Mouse (Mus musculus): ENCODE data around the gene Fcgr1. TPM values are rescaled to one million over a fixed set of nuclear protein-coding genes. Genes with fewer than 3 reads are reported as not detected.

Fcgr1 gene
- total RNA-seq, 2 experiments from 2014 or later = 0.38 to 1.2 TPM

DNA sequence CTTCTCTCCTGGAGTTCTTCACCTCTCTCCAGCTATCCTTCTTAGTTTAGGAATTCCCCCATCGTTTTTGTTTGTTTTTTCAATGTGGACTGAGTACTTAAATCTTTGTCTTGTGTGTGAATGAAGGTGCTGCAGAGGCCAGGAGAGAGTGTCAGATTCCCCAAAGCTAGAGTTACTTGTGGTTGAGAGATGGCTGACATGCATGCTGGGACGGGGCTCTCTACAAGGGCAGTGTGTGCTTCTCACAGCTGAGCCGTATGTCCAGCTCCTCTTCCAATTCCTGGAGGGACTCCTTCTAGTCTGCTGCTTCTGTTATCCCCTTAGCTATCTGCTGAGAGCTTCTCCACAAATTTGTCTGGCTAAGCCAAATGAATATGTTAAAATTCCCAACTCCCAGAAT, 57.9 kb downstream of the Fcgr1 start:
- intact Hi-C loops (cut with DNase I) = loop anchor here (2.0 kb wide), 1 partner anchor 13 kb away; no protein-coding TSS in a partner anchor
- no peak for DNase-seq

DNA sequence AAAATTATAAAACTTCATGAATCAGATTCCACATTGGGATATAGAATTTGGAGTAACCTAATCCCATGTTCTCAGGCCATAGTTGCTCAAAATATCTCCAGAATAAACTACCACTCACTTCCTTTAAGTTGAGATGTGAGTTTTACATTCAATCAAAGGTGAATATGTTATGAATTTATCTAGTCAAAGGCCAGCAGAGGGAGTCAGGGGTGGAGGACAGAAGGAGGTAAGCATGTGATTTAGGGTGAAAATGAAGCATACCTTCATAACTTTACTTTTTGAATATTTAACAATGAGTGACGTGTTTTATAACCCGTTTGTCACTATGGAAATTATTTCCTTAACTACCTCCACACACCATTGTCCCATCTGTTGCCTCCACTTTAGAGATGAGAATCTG, 58.9 kb downstream of the Fcgr1 start:
- intact Hi-C loops (cut with DNase I) = no loop called here
- DNase-seq = no peak

Small RNA genes lying within 50 kb of the gene (microRNA-seq; reads per million reads assigned to microRNA genes)
- gene Gm47311 (0 reads per million in 2 experiments), gene Gm47313 (0 reads per million in 2 experiments)

Other genes starting within 250 kb of the Fcgr1 start
- gene Vps45, start 235.5 kb downstream of the Fcgr1 start, total RNA-seq (2021) = 10 to 100 TPM; 24.7 to 34.4 TPM
- gene Otud7b, start 189.4 kb downstream of the Fcgr1 start, total RNA-seq (2021) = 10 to 100 TPM; 50.9 to 51.0 TPM
- gene Mtmr11, start 132.0 kb downstream of the Fcgr1 start, total RNA-seq (2021) = 1 to 10 TPM; 6.6 to 7.8 TPM
- gene Sf3b4, start 121.6 kb downstream of the Fcgr1 start, total RNA-seq (2021) = 10 to 100 TPM; 27.8 to 28.2 TPM
- gene Sv2a, start 112.8 kb downstream of the Fcgr1 start, total RNA-seq (2021) = 10 to 100 TPM; 13.7 to 14.0 TPM
- gene Bola1, start 74.3 kb downstream of the Fcgr1 start, total RNA-seq (2021) = 10 to 100 TPM; 19.3 to 19.6 TPM
- gene Hist2h2ab, start 74.1 kb downstream of the Fcgr1 start, total RNA-seq (2021) = 10 to 100 TPM; 10.6 to 14.9 TPM
- gene Hist2h2ac, start 73.1 kb downstream of the Fcgr1 start, total RNA-seq (2021) = 100 to 1,000 TPM; 103 to 121 TPM
- 1 to 10 TPM; 4.6 to 5.9 TPM for gene Hist2h2be, start 72.8 kb downstream of the Fcgr1 start, total RNA-seq (2021)
- 10 to 100 TPM; 78.6 to 96.2 TPM for gene Hist2h3c2, start 54.8 kb downstream of the Fcgr1 start, total RNA-seq (2021)
- gene Hist2h2aa2, start 53.7 kb downstream of the Fcgr1 start, total RNA-seq (2021) = 100 to 1,000 TPM; 615 to 716 TPM
- gene Hist2h2aa1, start 48.5 kb downstream of the Fcgr1 start, total RNA-seq (2021) = 10 to 100 TPM; 21.8 to 28.9 TPM
- under 1 TPM in 1 of 2 experiments, not detected in 1; 0.22 TPM for gene Hist2h3c1, start 47.3 kb downstream of the Fcgr1 start, total RNA-seq (2021)
- 10 to 100 TPM; 49.8 to 51.8 TPM for gene Hist2h4, start 30.7 kb downstream of the Fcgr1 start, total RNA-seq (2021)
- 100 to 1,000 TPM; 369 to 427 TPM for gene Hist2h3b, start 25.3 kb downstream of the Fcgr1 start, total RNA-seq (2021)
- gene Hist2h2bb, start 24.2 kb downstream of the Fcgr1 start, total RNA-seq (2021) = 100 to 1,000 TPM; 376 to 419 TPM
- gene BC107364, start 158.3 kb upstream of the Fcgr1 start, total RNA-seq (2021) = not detected
- gene Hfe2, start 231.2 kb upstream of the Fcgr1 start, total RNA-seq (2021) = 100 to 1,000 TPM; 149 to 172 TPM

Data from heart, postnatal 10 days (tissue).